Mouse (Mus musculus): ENCODE data around the gene Osbpl9. TPM values are rescaled to one million over a fixed set of nuclear protein-coding genes. Genes with fewer than 3 reads are reported as not detected.

Gene Osbpl9
- total RNA-seq, 2 experiments from 2014 or later: 57.1 to 58.7 TPM

DNA sequence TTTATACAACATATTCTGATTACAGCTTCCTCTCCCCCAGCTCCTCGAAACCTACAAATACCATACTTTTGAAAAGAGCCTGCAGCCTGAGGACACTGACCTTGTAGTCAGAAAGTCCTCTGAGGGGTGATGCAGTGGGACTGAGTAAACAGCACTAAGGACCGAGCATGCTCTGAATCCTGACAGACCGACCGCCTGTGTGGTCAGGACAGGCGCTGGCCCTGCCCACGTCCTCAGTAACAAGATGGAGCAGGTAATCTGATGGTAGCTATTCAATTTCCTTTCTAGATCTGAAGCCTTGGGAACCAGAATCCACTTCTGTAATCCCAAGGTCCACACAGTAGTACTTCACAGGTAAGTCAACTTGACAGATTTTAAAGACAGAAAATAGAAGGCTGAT is 93.1 kb downstream of the Osbpl9 start:
- no peak for DNase-seq (ENCODE audit: low spot score in 2 of 2)

DNA sequence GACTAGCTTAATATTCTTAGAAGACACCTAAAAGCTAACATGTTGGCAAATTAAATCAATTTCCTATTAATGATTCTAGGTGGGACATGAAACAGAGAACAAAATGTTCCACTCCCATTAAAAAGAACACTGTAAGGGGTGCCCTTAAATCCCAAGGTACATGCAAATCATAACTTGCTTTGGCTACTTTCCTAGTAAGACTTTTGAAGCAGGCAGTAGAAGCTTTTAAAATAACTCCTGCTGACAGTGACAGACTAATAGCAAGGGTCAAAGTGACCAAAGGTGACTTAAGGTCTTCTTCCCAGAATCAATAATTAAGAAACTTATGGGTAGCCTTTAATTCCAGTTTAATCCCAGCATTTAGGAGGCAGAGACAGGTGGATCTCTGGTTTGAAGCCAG is 95.5 kb downstream of the Osbpl9 start:
- no peak for DNase-seq (ENCODE audit: low spot score in 2 of 2)

DNA sequence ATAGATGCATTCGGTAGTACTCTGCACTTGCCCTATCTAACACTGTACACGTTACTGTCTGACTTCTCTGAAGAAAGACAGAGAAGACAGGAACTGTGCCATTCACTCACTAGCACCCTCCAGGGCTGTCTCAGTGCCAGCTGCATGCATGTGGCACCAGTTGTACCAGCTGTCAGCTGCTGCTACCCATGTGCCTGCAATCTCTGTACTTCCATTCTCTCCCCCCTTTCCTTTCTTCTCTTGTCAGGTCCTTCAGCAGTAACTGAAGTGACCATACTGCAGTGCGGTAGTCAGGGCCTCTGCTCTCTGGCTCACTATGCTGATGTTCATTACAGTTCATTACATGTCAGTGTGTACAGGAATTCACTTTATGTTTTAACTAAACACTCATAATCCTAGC is 96.0 kb downstream of the Osbpl9 start:
- DNase-seq (ENCODE audit: low spot score in 2 of 2): no peak

DNA sequence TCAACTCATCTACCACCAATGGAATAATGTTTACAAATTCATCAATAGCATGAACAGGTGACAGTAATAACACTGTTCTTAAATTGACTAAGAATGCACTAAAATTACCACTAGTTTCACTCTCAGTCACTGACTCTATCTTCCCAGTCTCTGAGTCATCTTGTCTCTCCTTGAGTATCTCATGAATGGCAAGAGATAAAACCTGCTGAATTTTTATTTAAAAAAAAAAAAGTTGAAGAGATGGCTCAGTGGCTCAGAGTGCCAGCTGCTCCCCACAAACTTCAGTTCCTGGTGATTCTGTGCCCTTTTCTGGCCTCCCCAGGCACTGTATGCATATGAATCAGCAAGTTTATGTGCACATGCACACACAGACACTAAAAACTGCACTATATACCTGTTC is 96.8 kb downstream of the Osbpl9 start:
- DNase-seq (ENCODE audit: low spot score in 2 of 2): no peak

DNA sequence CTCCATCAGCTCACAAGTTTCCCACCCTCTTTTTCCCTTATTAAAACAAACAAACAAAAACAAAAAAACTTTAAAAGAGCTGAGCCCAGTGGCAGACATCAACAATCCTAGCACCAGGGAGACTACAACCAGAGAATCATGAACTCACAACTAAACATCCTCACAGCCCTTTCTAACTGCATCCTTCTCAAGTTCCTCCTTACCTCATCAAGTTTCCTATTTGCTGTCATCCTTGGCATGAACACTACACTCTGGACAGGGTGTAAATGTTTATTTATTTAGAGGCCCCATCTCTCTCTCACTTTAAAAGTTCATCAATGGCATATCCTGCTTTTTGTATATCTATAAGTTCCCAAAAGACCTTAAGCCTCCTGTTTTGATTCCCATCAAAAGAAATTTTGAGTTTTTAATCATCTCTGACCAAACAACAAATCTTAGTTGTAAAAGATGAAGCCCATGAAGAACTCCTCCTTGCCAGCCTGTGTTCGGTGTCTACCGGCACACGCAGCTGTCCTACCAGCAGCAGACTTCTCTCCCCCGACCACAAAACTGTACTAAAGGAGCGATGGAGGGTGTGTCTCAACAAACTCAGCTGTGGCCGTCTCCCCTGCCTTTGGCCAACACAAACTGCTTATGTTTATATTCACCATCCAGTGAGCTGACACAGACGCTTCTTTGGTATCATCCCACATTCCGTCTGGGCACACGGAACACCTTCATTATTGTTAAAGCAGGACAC is 98.8 kb downstream of the Osbpl9 start:
- no peak for DNase-seq (ENCODE audit: low spot score in 2 of 2)

DNA sequence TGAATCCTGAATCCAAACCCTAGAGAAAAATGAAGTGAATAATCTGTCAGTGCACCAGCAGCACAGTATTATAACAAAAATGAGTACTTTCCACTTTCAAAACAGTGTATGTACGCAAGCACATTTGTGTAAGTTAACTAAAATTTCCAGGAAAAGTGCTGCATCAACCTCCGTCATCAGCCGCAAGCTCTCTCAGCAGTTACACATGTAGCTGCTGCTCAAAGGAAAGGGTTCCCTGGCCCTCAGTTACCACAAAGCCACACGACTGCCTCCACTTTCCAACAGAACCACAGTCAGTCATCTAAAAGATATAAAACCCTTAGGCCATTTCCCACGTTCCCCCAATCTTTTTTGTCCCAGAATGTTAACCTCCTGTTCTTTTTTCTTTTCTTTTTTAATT is 99.5 kb downstream of the Osbpl9 start:
- DNase-seq (ENCODE audit: low spot score in 2 of 2): no peak

DNA sequence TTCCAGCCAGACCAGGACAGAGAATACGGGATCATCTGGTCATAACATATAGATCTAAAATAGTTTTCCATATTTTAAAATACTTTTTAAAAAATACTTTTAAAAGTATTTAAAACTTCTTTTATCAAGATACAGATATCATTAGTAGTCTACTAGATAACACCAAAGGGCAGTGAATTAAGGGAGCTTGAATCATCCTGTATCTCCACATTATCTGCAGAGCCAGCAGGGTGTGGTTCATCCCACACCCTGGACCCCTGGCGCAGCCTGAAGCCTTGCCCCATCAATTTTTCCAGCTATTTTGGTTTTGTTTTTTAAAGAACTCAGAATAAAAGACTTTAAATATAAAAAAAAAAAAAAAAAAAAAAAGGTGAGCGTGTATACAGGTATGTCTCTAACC is 103.2 kb downstream of the Osbpl9 start:
- no peak for DNase-seq (ENCODE audit: low spot score in 2 of 2)

DNA sequence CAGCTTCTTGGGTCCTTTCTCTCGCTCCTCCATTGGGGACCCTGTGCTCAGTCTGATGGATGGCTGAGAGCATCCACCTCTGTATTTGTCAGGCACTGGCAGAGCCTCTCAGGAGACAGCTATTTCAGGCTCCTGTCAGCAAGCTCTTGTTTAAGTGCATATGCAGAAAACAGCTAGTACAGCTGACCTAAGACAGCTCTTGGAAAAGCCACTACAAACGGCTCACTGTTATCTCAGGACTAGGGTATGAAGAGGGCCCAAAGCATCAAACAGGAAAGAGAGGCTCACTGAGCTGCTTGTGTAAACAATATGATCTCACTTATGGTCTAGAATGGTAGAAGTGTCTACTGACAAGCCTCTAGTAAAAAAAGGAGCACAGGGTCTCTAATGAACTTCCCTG is 107.8 kb downstream of the Osbpl9 start:
- DNase-seq (ENCODE audit: low spot score in 2 of 2): no peak

DNA sequence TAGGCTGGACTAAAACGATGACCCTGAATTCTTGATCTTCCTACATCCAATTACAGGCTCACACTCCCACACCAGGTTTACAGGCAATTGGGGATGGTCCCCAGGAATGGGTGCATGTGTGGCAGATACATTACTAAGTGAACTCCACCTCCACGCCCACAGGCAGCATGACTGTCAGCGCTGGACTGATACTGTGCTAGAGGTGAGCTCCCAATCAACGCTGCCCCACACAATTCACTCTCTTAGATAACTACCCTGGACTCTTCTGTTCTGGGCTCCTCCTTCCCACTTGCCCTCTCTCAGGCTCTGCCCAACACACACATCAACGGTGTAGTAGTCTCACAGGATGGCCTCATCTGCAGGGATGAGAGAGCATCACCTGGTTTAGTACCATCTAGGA is 109.7 kb downstream of the Osbpl9 start:
- no peak for DNase-seq (ENCODE audit: low spot score in 2 of 2)

DNA sequence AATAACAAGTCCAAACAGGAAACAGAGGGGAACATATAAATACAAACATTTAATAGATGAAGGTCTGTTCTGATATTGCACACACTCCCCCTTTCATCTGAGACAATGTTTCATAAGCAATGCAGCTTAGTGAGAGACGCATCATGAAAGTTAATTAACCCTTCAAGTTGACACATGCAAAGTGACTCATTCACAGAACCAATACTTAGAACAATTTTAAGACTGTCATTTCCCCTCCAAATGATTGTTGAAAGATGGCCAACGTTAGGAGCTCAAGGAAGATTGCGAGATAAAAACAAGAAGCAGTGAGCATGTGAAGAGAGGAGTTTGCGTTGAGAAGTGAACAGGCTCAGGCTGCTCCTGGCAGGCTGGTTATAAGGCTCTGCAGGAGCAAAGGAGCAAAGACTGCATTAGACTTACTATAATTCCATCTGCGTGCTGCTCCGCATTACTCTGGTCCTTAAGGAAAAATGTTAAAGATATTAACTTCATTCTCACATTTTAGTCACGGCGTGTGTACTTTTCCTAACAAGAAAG is 110.8 kb downstream of the Osbpl9 start:
- no peak for DNase-seq (ENCODE audit: low spot score in 2 of 2)

DNA sequence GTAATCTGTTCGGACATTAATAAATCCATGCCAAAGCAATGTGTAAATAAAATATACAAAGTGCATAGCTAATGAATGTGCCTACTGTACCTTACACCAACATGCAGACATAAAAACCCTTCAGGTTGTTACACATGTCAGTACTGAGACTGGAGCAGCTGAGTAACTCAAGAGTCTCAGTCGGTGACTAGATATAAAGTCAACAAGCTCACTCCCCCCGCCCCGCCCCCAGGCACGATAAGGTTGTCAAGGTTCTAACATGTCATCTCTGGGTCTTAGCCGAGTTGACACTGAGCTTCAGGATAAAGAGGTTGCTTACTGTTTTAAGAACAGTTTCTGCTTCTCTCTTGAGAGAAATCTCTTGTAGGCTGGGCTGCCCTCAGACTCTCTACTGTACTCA is 112.1 kb downstream of the Osbpl9 start:
- no peak for DNase-seq (ENCODE audit: low spot score in 2 of 2)

DNA sequence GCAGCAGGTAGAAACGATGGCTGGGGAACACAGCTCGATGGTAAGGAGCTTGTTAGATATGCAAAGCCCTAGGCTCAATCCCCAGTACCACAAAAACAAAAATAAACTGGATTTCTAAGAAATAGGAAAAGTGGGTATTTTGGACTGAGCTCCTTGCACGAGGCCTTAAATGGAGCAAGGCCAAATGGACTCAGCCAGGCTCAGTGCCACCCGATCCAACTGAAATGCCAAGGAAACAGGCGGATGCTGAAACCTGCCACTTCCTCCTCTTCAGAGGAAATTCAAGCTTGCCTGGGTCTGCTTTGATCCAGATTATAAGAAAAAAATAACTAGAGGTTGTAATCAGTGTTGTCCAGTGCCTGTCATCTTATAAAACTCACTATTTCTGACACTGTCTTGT is 112.9 kb downstream of the Osbpl9 start:
- DNase-seq (ENCODE audit: low spot score in 2 of 2): no peak

DNA sequence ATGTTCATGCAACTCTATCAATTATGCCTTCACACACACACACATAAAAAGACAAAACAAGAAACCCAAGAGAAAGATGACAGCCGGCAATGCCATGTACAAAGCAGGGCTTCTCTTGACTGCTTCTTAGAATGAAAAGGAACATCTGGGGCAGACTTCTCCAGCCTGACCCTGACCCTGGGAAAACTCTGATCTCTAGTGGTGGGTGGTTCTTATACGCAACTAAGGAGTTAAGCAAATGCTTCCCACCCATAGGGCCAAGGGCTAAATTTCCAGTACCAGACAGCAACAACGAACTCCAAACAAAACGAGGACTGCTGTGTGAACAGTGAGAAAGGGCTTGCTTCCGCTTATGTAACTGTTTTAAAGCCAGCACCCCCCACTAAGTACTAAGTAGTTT is 122.0 kb downstream of the Osbpl9 start:
- no peak for DNase-seq (ENCODE audit: low spot score in 2 of 2)

DNA sequence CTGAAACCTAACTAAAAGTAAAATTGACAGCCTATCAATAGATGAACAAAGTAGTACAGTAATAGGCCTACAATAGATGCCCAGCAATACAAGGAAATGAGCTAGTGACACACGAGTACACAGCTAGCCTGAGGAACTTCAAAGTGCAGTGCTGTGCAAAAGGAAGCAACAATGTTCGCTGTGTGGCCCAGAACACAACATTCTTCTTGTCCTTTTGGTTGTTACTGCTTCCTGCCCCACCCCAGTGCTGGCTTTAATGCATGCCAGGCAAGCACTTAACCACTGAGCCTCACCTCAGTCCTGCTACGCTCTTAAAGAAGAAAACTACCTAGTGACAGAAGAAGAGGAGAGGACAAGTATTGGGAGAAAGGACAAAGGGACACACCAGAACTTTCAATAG is 122.4 kb downstream of the Osbpl9 start:
- no peak for DNase-seq (ENCODE audit: low spot score in 2 of 2)

DNA sequence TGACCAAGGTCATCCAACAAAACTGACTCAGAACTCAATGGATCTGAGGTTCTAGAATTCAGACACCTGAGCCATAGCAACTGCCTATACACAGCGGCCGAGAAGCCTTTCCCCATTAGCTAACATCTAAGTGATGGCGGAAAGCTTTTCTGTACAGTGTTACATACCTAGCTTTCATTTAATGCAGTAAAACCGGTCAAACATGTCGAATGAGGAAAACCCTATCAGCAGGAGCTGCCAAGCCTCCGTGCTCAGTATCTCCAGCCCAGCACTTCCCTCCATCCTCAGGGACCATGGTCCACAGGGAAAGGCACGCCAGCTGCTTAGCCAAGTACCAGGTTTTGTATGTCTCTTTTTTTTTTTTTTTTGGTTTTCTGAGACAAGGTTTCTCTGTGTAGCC is 123.1 kb downstream of the Osbpl9 start:
- no peak for DNase-seq (ENCODE audit: low spot score in 2 of 2)

DNA sequence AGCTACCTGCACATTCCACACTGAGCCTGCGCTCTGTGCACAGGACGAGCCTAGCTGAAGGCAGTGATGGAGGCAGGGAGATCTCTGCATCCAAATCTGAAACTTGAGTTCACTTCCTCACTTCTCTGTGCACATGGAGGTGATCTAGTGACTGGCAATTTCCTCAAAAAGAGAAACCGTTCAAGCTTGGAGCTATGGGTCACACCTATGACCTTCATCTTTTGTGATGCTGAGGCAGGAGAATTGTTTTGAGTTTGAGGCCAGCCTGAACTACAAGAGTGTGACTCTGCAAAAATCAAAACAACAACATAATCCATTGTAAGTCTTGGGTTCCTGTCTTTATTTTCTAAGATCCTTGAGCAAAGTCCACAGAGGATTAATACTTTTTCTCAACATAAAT is 128.8 kb downstream of the Osbpl9 start:
- no peak for DNase-seq (ENCODE audit: low spot score in 2 of 2)

DNA sequence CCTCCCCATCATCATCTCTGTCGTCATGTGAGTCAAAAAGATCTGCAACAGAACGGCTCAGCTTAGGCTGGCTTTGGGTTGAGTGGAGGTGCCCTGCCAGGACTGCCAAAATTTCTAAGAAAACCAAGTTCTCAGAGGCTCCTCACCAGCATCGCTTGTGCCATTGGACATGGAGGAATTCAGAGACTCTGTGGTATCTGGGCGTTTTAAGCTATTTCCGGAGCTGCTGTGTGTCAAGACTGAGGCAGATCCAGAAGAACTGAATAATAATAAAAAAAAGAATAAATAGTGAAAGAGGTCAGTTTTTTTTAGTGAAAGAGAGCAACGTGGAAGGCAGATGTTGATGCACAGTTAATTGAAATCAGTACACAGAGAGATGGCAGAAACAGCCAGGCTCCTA is 129.2 kb downstream of the Osbpl9 start:
- DNase-seq (ENCODE audit: low spot score in 2 of 2): no peak

DNA sequence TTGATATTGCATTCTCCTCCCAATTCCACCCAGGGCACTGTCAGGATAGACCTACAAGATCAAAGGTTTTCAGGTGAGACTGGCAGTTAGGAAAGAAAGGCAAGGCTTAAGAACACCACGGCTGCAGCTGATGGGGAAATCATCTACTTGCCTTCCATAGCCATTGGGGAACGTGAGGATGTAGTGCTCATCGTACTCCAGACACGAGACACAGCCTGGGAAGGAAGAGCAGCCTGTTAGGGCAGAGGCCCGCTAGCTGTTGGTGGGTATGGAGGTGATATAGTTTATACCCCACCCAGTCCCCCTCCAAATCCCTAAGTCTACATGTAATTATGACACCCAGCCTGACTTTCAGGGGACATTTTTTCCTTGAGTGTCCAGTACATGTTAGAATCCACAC is 136.4 kb downstream of the Osbpl9 start:
- no peak for DNase-seq (ENCODE audit: low spot score in 2 of 2)

DNA sequence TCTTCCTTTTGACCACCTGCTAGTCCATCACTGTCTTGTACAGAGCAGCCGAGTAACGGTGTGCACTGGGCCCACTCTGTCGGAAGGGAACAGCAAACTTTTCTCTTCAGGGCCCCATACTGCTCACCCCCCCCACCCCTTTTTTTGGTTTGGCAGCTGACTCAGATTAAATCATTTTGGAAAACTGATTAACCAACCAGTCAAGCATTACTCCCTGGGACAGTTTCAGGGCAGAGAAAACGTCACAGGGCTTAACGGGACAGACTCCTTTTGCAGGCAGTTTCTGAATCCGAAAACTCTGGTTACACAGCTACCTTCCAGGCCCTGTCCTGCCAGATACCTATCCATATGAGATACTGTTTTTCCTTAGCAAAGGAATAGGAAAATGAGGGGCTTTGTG is 137.1 kb downstream of the Osbpl9 start:
- no peak for DNase-seq (ENCODE audit: low spot score in 2 of 2)

DNA sequence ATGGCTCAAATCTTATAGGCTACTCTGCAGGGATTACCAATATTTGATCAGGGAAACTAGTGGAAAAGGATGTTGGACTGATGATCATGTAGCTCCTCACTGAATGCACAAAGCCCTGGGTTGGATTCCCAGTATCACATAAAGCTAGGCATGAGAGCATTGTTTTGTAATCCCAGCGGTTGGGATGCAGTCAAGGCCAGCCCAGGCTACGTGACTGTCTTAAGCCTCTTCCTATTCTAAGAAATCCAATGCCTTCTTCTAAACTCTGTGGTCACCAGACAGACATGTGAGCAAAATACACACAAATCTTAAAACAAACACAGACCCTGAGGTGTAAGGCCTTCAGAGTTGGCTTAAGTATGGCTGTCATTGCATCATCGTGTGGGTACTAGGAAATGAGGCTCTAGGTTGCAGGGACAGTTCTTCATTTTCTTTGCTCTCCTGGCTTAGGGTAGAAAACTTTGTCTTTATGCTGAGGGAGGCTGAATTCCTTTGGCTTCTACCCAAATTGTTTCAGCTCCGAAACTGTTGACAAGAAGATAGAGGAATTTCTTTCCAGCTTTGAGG is 142.7 kb downstream of the Osbpl9 start:
- DNase-seq (ENCODE audit: low spot score in 2 of 2): no peak

DNA sequence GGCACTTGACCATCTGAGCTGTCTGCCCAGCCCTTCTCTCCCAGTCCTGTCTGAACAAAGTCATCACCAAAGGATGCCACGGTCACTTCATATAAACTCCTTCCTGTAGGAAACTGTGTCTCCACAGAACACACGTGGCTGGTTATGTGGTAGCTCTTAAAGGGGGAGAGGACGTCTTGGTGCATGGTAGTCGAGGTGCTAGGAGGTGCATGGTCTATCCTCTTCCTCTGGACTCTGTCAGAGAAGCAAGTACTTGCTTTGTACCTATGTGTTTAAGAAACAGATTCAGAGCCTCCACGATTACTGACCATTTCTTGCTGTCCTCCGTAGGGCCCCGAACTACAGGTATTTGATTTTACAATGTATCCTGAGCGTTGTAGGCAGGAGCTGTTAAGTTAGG is 144.4 kb downstream of the Osbpl9 start:
- no peak for DNase-seq (ENCODE audit: low spot score in 2 of 2)

DNA sequence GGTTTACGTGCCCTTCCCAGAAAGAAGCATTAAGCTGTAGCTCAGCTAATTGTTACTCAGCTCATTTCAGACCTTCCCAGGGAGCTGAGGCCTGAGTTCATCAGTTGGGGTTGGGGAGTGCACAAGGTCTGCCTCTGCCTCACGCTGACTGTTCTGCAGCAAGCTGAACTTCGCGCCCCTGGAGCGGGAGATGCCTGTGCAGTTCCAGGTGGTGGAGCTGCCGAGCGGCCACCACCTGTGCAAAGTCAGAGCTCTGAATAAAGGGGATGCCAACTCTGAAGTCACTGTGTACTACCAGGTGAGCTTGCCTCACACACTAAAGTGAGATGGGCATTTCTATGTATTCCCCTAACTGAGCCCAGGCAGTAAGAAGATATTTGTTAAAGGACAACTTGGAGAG is 145.7 kb downstream of the Osbpl9 start:
- DNase-seq (ENCODE audit: low spot score in 2 of 2): no peak

DNA sequence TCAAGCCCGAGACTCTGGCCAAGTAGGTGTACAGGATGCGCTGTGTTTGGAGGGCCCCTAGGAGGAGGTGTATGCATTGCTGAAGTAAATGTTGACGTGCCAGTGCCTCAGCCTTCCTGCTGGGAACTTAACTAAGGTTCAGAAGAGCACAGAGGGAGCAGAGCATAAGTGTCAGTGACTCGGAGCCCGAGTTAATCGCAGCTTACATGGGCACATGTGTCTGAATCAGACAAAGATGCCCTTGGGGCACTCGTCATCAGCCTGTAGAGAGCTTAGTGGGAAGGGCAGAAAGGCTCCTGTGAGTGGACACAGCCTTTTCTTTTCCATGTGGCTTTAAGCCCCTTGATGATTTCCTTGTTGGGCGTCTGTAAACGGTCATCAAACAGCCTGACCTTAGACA is 148.1 kb downstream of the Osbpl9 start:
- DNase-seq (ENCODE audit: low spot score in 2 of 2): no peak
